Mouse (Mus musculus): ENCODE results near the gene Krr1.
"Not testable (repeated sequence)": the region's sequence is repeated elsewhere in the genome, so short reads cannot be mapped to it uniquely, and the experiment has no call there.

Krr1 gene

GRCm38 (mm10) chr10:111977584-111977983 is 5.1 kb downstream of the Krr1 start:
- peak; percentile 84 for DNase-seq (ENCODE audit: low spot score)

- DNase-seq (ENCODE audit: low spot score) = no peak
Observed at GRCm38 (mm10) chr10:111983070-111983469, 10.6 kb downstream of the Krr1 start.

GRCm38 (mm10) chr10:111986453-111986852 is 14.0 kb downstream of the Krr1 start:
- DNase-seq (ENCODE audit: low spot score) = no peak

GRCm38 (mm10) chr10:111995803-111996548 is 23.5 kb downstream of the Krr1 start:
- no peak for DNase-seq (ENCODE audit: low spot score)

- DNase-seq (ENCODE audit: low spot score) = no peak
Observed at GRCm38 (mm10) chr10:111996549-111996904, 24.1 kb downstream of the Krr1 start.

GRCm38 (mm10) chr10:111996911-111997347 is 24.5 kb downstream of the Krr1 start:
- no peak for DNase-seq (ENCODE audit: low spot score)

GRCm38 (mm10) chr10:111997671-111998070 is 25.2 kb downstream of the Krr1 start:
- no peak for DNase-seq (ENCODE audit: low spot score)

- DNase-seq (ENCODE audit: low spot score) = no peak
Observed at GRCm38 (mm10) chr10:111999765-112000164, 27.3 kb downstream of the Krr1 start.

GRCm38 (mm10) chr10:112000568-112000967 is 28.1 kb downstream of the Krr1 start:
- no peak for DNase-seq (ENCODE audit: low spot score)

- DNase-seq (ENCODE audit: low spot score) = no peak
Observed at GRCm38 (mm10) chr10:112001350-112001749, 28.9 kb downstream of the Krr1 start.

- no peak for DNase-seq (ENCODE audit: low spot score)
Observed at GRCm38 (mm10) chr10:112001756-112002520, 29.5 kb downstream of the Krr1 start.

- no peak for DNase-seq (ENCODE audit: low spot score)
Observed at GRCm38 (mm10) chr10:112002544-112003215, 30.2 kb downstream of the Krr1 start, which contains the start of gene Glipr1. Gene Glipr1 (minus strand): TSS chr10:112002631.

GRCm38 (mm10) chr10:112009511-112009910 is 37.0 kb downstream of the Krr1 start:
- DNase-seq (ENCODE audit: low spot score) = not testable (repeated sequence)

GRCm38 (mm10) chr10:112023585-112023984 is 51.1 kb downstream of the Krr1 start:
- no peak for DNase-seq (ENCODE audit: low spot score)

GRCm38 (mm10) chr10:112028689-112029088 is 56.2 kb downstream of the Krr1 start:
- DNase-seq (ENCODE audit: low spot score) = not testable (repeated sequence)

Data from retina, embryonic 14.5 days (tissue).